Mouse (Mus musculus) stomach, postnatal 0 days (tissue): ENCODE results near the gene Clic5. TPM values are rescaled to one million over a fixed set of nuclear protein-coding genes. Genes with fewer than 3 reads are reported as not detected.

Experiments used
- ATAC-seq: fragments of 200-750 bp; cut with Nextera tagmentation; 2 replicates; pipeline ENCODE4 v1.8.0; 2017; ENCODE audit not compliant: low FRiP score, low TSS enrichment
- DNase-seq: peaks from one replicate; pipeline ENCODE4 v3.0.0-alpha.2; 2016; ENCODE audit warnings: low spot score
- H3K27ac ChIP-seq: fragments of 300-500 bp; sonication (generic); replicated peaks from 2 replicates; pipeline ENCODE4 v1.5.1; 2014; ENCODE audit warnings: mild to moderate bottlenecking, control low read depth
- H3K27me3 ChIP-seq: fragments of 300-500 bp; sonication (generic); 2 replicates; pipeline ENCODE4 v1.6.1; 2014; ENCODE audit warnings: low read length; ENCODE audit not compliant: control insufficient read depth, insufficient read depth
- H3K36me3 ChIP-seq: fragments of 300-500 bp; sonication (generic); 2 replicates; pipeline ENCODE4 v1.6.1; 2014; ENCODE audit warnings: low read length, mixed read lengths; ENCODE audit not compliant: control insufficient read depth, insufficient read depth
- H3K4me1 ChIP-seq: fragments of 300-500 bp; sonication (generic); replicated peaks from 2 replicates; pipeline ENCODE4 v1.6.1; 2014; ENCODE audit warnings: antibody characterized with exemption; ENCODE audit not compliant: control insufficient read depth, insufficient read depth
- H3K4me2 ChIP-seq: fragments of 300-500 bp; sonication (generic); replicated peaks from 2 replicates; pipeline ENCODE4 v1.6.1; 2014; ENCODE audit warnings: low read depth, mild to moderate bottlenecking, control low read depth, moderate library complexity
- H3K4me3 ChIP-seq: fragments of 300-500 bp; sonication (generic); 2 replicates; pipeline ENCODE4 v1.5.1; 2014; ENCODE audit warnings: low read depth, low read length, control low read depth
- H3K9ac ChIP-seq: fragments of 300-500 bp; sonication (generic); 2 replicates; pipeline ENCODE4 v1.6.1; 2014; ENCODE audit warnings: mild to moderate bottlenecking, low read length, control low read depth, mixed read lengths
- H3K9me3 ChIP-seq: fragments of 300-500 bp; sonication (generic); 2 replicates; pipeline ENCODE4 v1.6.1; 2016; ENCODE audit warnings: low read length; ENCODE audit not compliant: control insufficient read depth
- CTCF ChIP-seq: IDR thresholded peaks from 2 replicates; pipeline ENCODE4 v1.5.1; 2016; ENCODE audit warnings: antibody characterized with exemption, low read depth, mild to moderate bottlenecking, moderate library complexity
- EP300 ChIP-seq: optimal IDR thresholded peaks from 2 replicates; pipeline ENCODE3; 2016; ENCODE audit warnings: antibody characterized with exemption
- WGBS: fragments of 180-500 bp; shearing (Covaris S2); extraction: QIAGEN DNeasy Blood & Tissue Kit; methylation state at CpG from one replicate; pipeline ENCODE4 v1.1.7; 2014; 5-methylcytosine and 5-hydroxymethylcytosine counted together
- polyA plus RNA-seq: library from polyadenylated mRNA; unstranded; fragments of >200 nt; fragmentation: Nextera tagmentation; extraction: Ambion mirVana; gene quantifications from 2 replicates; pipeline ENCODE4 v1.2.1, GENCODE M21; 2015

Clic5 gene
- polyA plus RNA-seq, 1 experiment from 2014 or later, result 3.7 TPM

DNA sequence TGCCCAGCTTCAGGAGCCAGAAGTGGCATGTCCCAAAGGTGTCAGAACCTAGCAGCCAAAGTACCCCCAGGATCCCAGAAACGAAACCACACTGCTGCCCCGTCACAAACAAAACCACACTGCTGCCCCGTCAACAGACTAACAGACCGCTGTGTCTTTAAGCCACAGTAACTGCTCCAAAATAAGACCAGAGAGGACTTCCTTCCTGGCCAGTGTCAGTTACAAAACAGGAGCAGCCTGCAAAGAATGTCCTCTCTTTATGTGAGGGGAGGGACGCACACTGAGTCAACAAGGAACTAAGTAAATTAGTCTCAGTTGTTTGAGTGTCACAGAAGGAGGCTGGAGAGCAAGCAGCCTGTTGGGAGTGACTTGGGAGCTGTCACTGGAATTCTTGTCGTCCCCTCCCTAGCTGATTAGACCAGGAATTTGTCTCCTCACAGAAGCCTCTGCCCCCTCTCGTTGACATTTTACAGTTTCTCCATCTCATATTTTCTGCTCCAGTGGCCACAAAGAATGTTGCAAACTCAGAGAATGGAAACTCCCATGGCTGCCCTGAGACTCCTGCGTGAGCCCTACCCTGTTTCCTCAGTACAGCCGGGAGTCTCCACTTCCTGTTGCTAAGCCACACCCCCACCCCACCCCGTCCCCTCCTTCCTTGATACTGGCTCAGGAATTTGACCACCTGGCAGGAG, 50.8 kb downstream of the Clic5 start:
- WGBS, result 17% methylated on average over 10 of the region's 10 CpGs
- H3K9ac ChIP-seq, result no peak overlapping the region
- no peaks in the 10 kb centered on the region for H3K4me1 ChIP-seq
- TF ChIP-seq EP300, result no peak
- no peak for TF ChIP-seq CTCF
- H3K27me3 ChIP-seq, result no peaks in the 10 kb centered on the region
- H3K4me2 ChIP-seq, result peak overlapping the region; percentile 41
- H3K36me3 ChIP-seq, result no peaks in the 10 kb centered on the region
- H3K27ac ChIP-seq, result peak overlapping the region; percentile 86
- H3K4me3 ChIP-seq, result no peak overlapping the region
- H3K9me3 ChIP-seq, result no peaks in the 10 kb centered on the region
- DNase-seq, result peak; percentile 88
- ATAC-seq, result peak; percentile 97

DNA sequence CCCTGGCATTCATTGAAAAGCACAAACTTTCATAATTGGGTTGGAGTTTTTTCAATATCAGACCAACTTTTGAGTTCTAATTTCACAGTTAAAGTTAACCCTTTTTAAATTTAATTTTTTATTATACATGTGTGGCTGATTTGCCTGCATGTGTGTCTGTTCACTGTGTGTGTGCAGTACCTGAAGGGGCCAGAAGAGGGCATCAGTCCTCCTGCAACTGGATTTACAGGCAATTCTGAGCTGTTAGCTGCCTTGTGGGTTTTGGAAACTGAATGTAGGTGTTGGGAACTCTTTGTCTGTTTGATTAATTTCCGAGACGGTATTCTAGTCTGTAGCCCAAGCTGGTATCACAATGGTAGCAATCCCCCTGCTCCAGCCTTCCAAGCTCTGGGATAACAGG, 52.4 kb downstream of the Clic5 start:
- TF ChIP-seq CTCF (peak; percentile 57), EP300 (no peak)
- Histone ChIP-seq H3K27ac (no peak overlapping the region), H3K9me3 (no peaks in the 10 kb centered on the region), H3K4me1 (no peaks in the 10 kb centered on the region), H3K36me3 (no peaks in the 10 kb centered on the region), H3K4me2 (no peak overlapping the region), H3K4me3 (no peak overlapping the region), H3K27me3 (no peaks in the 10 kb centered on the region), H3K9ac (no peak overlapping the region)
- ATAC-seq (no peak), DNase-seq (no peak)
- WGBS, result 98% methylated on average over 2 of the region's 2 CpGs

DNA sequence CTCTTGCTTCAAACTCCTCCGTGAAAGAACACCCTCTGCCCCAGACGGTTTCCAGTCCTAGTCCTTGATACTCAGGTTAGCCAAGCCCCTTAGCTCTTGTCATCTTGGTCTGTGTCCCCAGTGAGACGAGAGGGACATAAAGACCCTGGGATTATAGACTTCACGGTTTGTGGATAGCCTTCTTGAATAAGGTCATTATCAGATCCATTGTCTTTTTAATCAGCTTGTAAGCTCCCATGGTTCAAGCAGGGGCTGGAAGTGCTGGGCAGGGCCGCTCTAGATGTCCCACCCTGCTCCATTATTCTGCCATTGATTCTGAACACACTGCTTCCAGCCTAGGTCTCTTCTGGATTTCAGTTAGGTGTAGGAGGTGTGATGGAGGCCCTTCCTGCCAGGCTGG, 55.7 kb downstream of the Clic5 start:
- Histone ChIP-seq H3K36me3 (no peaks in the 10 kb centered on the region), H3K4me3 (no peak overlapping the region), H3K4me1 (no peaks in the 10 kb centered on the region), H3K27me3 (no peaks in the 10 kb centered on the region), H3K4me2 (no peak overlapping the region), H3K9me3 (no peaks in the 10 kb centered on the region), H3K9ac (no peak overlapping the region), H3K27ac (no peak overlapping the region)
- DNase-seq (no peak), ATAC-seq (no peak)
- WGBS, result 57% methylated on average over 5 of the region's 5 CpGs
- TF ChIP-seq CTCF, result no peak
- no peak for TF ChIP-seq EP300

DNA sequence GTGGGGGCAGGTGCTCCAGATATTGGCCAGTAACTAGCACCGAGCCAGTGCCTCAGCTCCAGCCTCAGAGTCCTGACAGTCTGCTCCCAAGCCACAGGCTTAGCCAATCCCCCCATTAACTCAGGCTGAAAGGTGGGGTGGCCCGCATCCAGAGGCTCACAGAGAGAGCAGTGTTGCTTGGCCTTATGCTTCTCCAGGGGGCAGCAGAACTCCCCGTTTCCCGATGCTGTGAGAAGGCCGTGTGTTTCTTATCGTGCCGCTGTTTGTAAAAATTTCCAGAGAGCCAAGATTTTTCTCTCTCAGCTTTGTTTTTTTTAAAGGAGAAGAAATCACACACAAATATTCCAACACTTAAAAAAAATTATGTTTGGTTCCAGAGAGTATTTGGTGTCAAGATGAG, 56.2 kb downstream of the Clic5 start:
- H3K36me3 ChIP-seq, result no peaks in the 10 kb centered on the region
- ATAC-seq, result no peak
- DNase-seq, result peak; percentile 23
- no peak overlapping the region for H3K9ac ChIP-seq
- TF ChIP-seq EP300 (no peak), CTCF (peak; percentile 60)
- no peaks in the 10 kb centered on the region for H3K27me3 ChIP-seq
- 21% methylated on average over 7 of the region's 7 CpGs for WGBS
- H3K9me3 ChIP-seq, result no peaks in the 10 kb centered on the region
- no peak overlapping the region for H3K4me3 ChIP-seq
- H3K4me1 ChIP-seq, result no peaks in the 10 kb centered on the region
- no peak overlapping the region for H3K4me2 ChIP-seq
- H3K27ac ChIP-seq, result no peak overlapping the region

DNA sequence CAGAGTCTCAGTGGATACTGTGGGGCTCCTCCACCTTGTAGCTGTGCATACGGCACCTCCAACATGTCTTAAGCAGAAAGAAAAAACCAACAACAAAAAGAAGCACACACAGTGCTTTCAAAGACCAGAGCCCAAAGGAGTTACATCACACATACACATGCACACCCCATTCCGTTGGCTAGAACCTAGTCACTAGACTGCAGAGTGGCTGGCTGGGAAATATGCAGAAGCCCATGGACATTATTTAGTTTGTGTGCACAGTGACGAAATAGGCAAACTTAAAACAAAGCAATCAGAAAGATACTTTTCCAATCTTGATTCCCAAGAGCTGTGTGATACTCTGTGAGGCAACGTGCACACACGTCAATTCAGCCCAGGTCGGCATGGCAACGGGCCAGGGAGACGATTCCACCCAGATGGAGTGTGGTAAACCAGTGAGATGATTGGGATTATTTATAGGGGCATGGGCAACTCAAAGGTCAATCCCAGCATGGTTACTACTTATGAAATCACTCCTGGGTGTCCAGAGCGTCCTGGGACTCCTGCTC, 57.8 kb downstream of the Clic5 start:
- ATAC-seq (no peak), DNase-seq (peak; percentile 21)
- Histone ChIP-seq H3K9ac (no peak overlapping the region), H3K36me3 (no peaks in the 10 kb centered on the region), H3K27me3 (no peaks in the 10 kb centered on the region), H3K9me3 (no peaks in the 10 kb centered on the region), H3K4me1 (no peaks in the 10 kb centered on the region), H3K4me3 (no peak overlapping the region), H3K4me2 (no peak overlapping the region), H3K27ac (no peak overlapping the region)
- 60% methylated on average over 9 of the region's 9 CpGs for WGBS
- no peak for TF ChIP-seq CTCF

DNA sequence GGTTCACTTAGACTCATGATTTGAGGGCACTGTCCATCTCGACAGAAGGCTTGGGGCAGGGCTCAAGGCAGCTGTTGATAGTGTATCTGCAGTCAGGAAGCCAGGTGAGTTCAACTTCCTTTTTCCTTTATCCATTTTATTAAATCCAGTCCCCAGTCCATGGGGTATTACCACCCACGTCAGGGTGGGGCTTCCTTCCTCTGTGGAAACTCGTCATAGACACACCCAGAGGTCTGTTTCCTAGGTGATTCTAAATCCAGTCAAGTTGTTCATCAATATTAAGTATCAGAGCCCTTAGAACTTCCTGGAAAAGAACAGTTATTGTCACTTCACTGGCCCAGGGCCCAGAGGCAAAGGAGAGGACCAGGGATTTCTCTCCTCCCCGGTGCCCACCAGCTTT, 61.2 kb downstream of the Clic5 start:
- no peak overlapping the region for H3K9ac ChIP-seq
- 59% methylated on average over 4 of the region's 4 CpGs for WGBS
- no peaks in the 10 kb centered on the region for H3K9me3 ChIP-seq
- H3K27me3 ChIP-seq, result no peaks in the 10 kb centered on the region
- H3K4me2 ChIP-seq, result no peak overlapping the region
- no peak for ATAC-seq
- H3K4me3 ChIP-seq, result no peak overlapping the region
- no peaks in the 10 kb centered on the region for H3K4me1 ChIP-seq
- no peaks in the 10 kb centered on the region for H3K36me3 ChIP-seq
- TF ChIP-seq EP300, result no peak
- no peak for TF ChIP-seq CTCF
- no peak for DNase-seq
- no peak overlapping the region for H3K27ac ChIP-seq
